10 mouse cellular contexts compared by ENCODE assay signal in genomic region chr11:79267171-79267570, GRCm38 (mm10). TPM values are rescaled to one million over a fixed set of nuclear protein-coding genes. Genes with fewer than 3 reads are reported as not detected.
A peak's percentile ranks its signal among the peaks of the same experiment; 100 is the strongest.
DNase-seq lines count a peak whose midpoint lies in the region; ATAC-seq and TF ChIP-seq lines count a peak whose summit lies in the region.
"Had no signal": no experiment of that assay in that cellular context is flagged by ENCODE, and none has a peak within 500 bp of the region (broad histone marks: within the 10 kb centered on the region; RNA-seq: fewer than 3 reads in every experiment).

No protein-coding gene starts in this region.

- no peaks in the 10 kb centered on the region for H3K36me3 ChIP-seq in forebrain, embryonic 14.5 days (ENCODE audit: control insufficient read depth, insufficient read depth, low read length)
- no peaks in the 10 kb centered on the region for H3K36me3 ChIP-seq in forebrain, embryonic 13.5 days (ENCODE audit: poor library complexity, severe bottlenecking)
- no peaks in the 10 kb centered on the region for H3K36me3 ChIP-seq in stomach, postnatal 0 days (ENCODE audit: control insufficient read depth, insufficient read depth, low read length)

- ATAC-seq in forebrain, embryonic 14.5 days: no peak
- no peak for ATAC-seq in forebrain, embryonic 13.5 days
- peak; percentile 80; the same call in 1 of the 2 replicates for ATAC-seq in stomach, postnatal 0 days (ENCODE audit: low FRiP score, low TSS enrichment)
- no peak for ATAC-seq in monocyte, adult 5-6 weeks (replicated peaks; ENCODE audit: insufficient number of reproducible peaks, low FRiP score, low TSS enrichment, poor library complexity, severe bottlenecking)
- ATAC-seq in activated CD4-positive, CD25-positive, alpha-beta regulatory T cell, adult 4 months: no peak

- H3K4me2 ChIP-seq in forebrain, embryonic 14.5 days (ENCODE audit: low read length): no peak overlapping the region
- H3K4me2 ChIP-seq in forebrain, embryonic 13.5 days: no peak overlapping the region
- H3K4me2 ChIP-seq in stomach, postnatal 0 days (replicated peaks; ENCODE audit: low read depth): no peak overlapping the region

- TF ChIP-seq EP300 in stomach, postnatal 0 days (optimal IDR thresholded peaks at IDR 0.05): no peak

- no peak overlapping the region for H3K9ac ChIP-seq in forebrain, embryonic 14.5 days (ENCODE audit: low read length)
- no peak overlapping the region for H3K9ac ChIP-seq in forebrain, embryonic 13.5 days
- no peak overlapping the region for H3K9ac ChIP-seq in stomach, postnatal 0 days (ENCODE audit: low read length)

- peak; percentile 36 for DNase-seq in forebrain, embryonic 14.5 days (ENCODE audit: low spot score)
- DNase-seq in thymus, postnatal 14 days: peak; percentile 37
- no peak for DNase-seq in thymus, adult 18-20 months
- peak; percentile 15 to 46 for DNase-seq in layer of hippocampus, postnatal 10 days (ENCODE audit: low spot score in 2 of 2)
- DNase-seq in stomach, postnatal 0 days (ENCODE audit: low spot score): no peak
- DNase-seq: adrenal gland, postnatal 10 days had no signal

- no peaks in the 10 kb centered on the region for H3K9me3 ChIP-seq in forebrain, embryonic 14.5 days (replicated peaks; ENCODE audit: control insufficient read depth, low read length)
- no peaks in the 10 kb centered on the region for H3K9me3 ChIP-seq in forebrain, embryonic 13.5 days (replicated peaks)
- no peaks in the 10 kb centered on the region for H3K9me3 ChIP-seq in stomach, postnatal 0 days (ENCODE audit: control insufficient read depth, low read length)

- no peak overlapping the region for H3K4me3 ChIP-seq in forebrain, embryonic 14.5 days (ENCODE audit: low read depth, low read length)
- no peak overlapping the region for H3K4me3 ChIP-seq in forebrain, embryonic 13.5 days
- H3K4me3 ChIP-seq in stomach, postnatal 0 days (ENCODE audit: low read depth, low read length): no peak overlapping the region

- no peaks in the 10 kb centered on the region for H3K27me3 ChIP-seq in forebrain, embryonic 14.5 days (replicated peaks; ENCODE audit: control insufficient read depth, insufficient read depth, low read length)
- no peaks in the 10 kb centered on the region for H3K27me3 ChIP-seq in forebrain, embryonic 13.5 days
- H3K27me3 ChIP-seq in stomach, postnatal 0 days (ENCODE audit: control insufficient read depth, insufficient read depth, low read length): no peaks in the 10 kb centered on the region

- H3K27ac ChIP-seq in forebrain, embryonic 14.5 days (ENCODE audit: low read depth, low read length): no peak overlapping the region
- H3K27ac ChIP-seq in forebrain, embryonic 13.5 days: no peak overlapping the region
- peak overlapping the region; percentile 30; the same call in 1 of the 2 replicates for H3K27ac ChIP-seq in stomach, postnatal 0 days (replicated peaks)

- no peak for TF ChIP-seq CTCF in stomach, postnatal 0 days (IDR thresholded peaks at IDR 0.05; ENCODE audit: low read depth)

- no peaks in the 10 kb centered on the region for H3K4me1 ChIP-seq in forebrain, embryonic 14.5 days (ENCODE audit: control insufficient read depth, insufficient read depth, low read length)
- 0 out of 2 replicates have a peak, but pooled peaks cover 3% of the 10 kb centered on the region for H3K4me1 ChIP-seq in forebrain, embryonic 13.5 days
- no peaks in the 10 kb centered on the region for H3K4me1 ChIP-seq in stomach, postnatal 0 days (replicated peaks; ENCODE audit: control insufficient read depth, insufficient read depth)

- WGBS in forebrain, embryonic 14.5 days: 13% methylated on average over 1 of the region's 1 CpGs
- 7% methylated on average over 1 of the region's 1 CpGs for WGBS in forebrain, embryonic 13.5 days
- WGBS in stomach, postnatal 0 days: 12% methylated on average over 1 of the region's 1 CpGs

RNA-seq across cellular contexts. Expression of gene Wsb1, which starts 12.7 kb away (rescaled TPM):
- polyA plus RNA-seq in forebrain, embryonic 14.5 days (2014; fragmentation: Nextera tagmentation; extraction: Ambion mirVana): 498 and 501 TPM in 2 replicates
- polyA plus RNA-seq in forebrain, embryonic 13.5 days (2015; fragmentation: Nextera tagmentation; extraction: Ambion mirVana): 367 and 422 TPM in 2 replicates
- total RNA-seq in layer of hippocampus, postnatal 10 days (2021): 100 to 1,000 TPM in 1 of 2 experiments, 10 to 100 TPM in 1; 93.4 to 122 TPM
- polyA plus RNA-seq in stomach, postnatal 0 days (2015; fragmentation: Nextera tagmentation; extraction: Ambion mirVana): 53.6 and 56.6 TPM in 2 replicates
- 274 to 316 TPM (median 277 TPM) in 3 replicates for total RNA-seq in monocyte, adult 5-6 weeks (2017)
- polyA plus RNA-seq in activated CD4-positive, CD25-positive, alpha-beta regulatory T cell, adult 4 months (2017; shearing (Covaris generic)): 10 to 100 TPM; 81.8 to 88.3 TPM

RNA-seq across cellular contexts. Expression of gene Gm9964, which starts 29.5 kb away (rescaled TPM):
- not detected in 2 replicates for polyA plus RNA-seq in forebrain, embryonic 14.5 days (2014; fragmentation: Nextera tagmentation; extraction: Ambion mirVana)
- not detected in 2 replicates for polyA plus RNA-seq in forebrain, embryonic 13.5 days (2015; fragmentation: Nextera tagmentation; extraction: Ambion mirVana)
- 1 to 10 TPM in 1 of 2 experiments, not detected in 1; 1.6 TPM for total RNA-seq in layer of hippocampus, postnatal 10 days (2021)
- not detected in 2 replicates for polyA plus RNA-seq in stomach, postnatal 0 days (2015; fragmentation: Nextera tagmentation; extraction: Ambion mirVana)
- not detected in 3 replicates for total RNA-seq in monocyte, adult 5-6 weeks (2017)
- polyA plus RNA-seq in activated CD4-positive, CD25-positive, alpha-beta regulatory T cell, adult 4 months (2017; shearing (Covaris generic)): not detected
- total RNA-seq: adrenal gland, postnatal 10 days had no signal
- polyA plus RNA-seq: neural tube, embryonic 11.5 days had no signal

Comparison
In these comparisons a context has a peak if more than half of its experiments do, and no peak if none do; other contexts are left out.
1. DNase-seq: peak in forebrain, embryonic 14.5 days (single experiment), thymus, postnatal 14 days (single experiment) and layer of hippocampus, postnatal 10 days (2 of 2); none in thymus, adult 18-20 months (0 of 2) and stomach, postnatal 0 days (single experiment).